Mouse (Mus musculus): ENCODE results near the gene Ddx39b. TPM values are rescaled to one million over a fixed set of nuclear protein-coding genes. Genes with fewer than 3 reads are reported as not detected.

Gene Ddx39b
- total and polyA plus RNA-seq, 3 experiments = 208 to 411 (median 242) TPM

DNA sequence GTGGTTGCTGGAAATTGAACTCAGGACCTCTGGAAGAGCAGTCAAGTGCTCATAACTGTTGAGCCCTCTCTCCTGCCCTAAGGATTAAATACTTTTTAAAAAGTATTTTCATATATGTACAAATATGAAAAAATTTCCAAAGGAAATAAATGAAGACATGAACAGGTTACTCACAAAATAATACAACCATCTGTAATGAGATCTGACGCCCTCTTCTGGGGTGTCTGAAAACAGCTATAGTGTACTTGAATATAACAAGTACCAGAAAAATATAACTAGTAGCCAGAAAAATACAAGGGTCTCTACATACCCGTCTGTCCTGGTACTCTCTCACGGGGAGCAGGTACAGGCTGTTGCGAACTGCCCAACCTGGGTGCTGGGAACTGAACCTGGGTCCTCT is 16.9 kb upstream of the Ddx39b start:
- dilution Hi-C loops (cut with MboI; ENCODE audit: extremely low pct_ligation_motif_present, extremely low pct_unique_long_range_greater_than_20kb, low sequenced_read_pairs) = no loop called here
- H3K4me3 ChIP-seq (replicated peaks in 1 of 3; ENCODE audit: low read depth in 2 of 3, low read length in 2 of 3, poor library complexity in 1 of 3) = no peak overlapping the region
- TF ChIP-seq RCOR1 (conservative IDR thresholded peaks at IDR 0.05; ENCODE audit: low read depth, low read length) (no peak), SIN3A (IDR thresholded peaks at IDR 0.05; ENCODE audit: low read length) (no peak), SMC3 (IDR thresholded peaks at IDR 0.05; ENCODE audit: low read depth, low read length) (peak; percentile 13; the same call in 1 of the 2 replicates), MXI1 (IDR thresholded peaks at IDR 0.05; ENCODE audit: low read depth, low read length) (no peak), HCFC1 (IDR thresholded peaks at IDR 0.05; ENCODE audit: low read depth, low read length) (no peak)
- H3K4me2 ChIP-seq (ENCODE audit: insufficient read depth, low read depth, poor library complexity, severe bottlenecking) = no peak overlapping the region
- H3K9ac ChIP-seq (ENCODE audit: insufficient read depth, low read depth) = no peak overlapping the region
- H3K27ac ChIP-seq (ENCODE audit: insufficient read depth, low read depth) = no peak overlapping the region
- H3K79me2 ChIP-seq (replicated peaks; ENCODE audit: control insufficient read depth, extremely low read depth, insufficient read depth, poor library complexity, severe bottlenecking) = no peaks in the 10 kb centered on the region; the same call in none of the 2 replicates
- in situ Hi-C loops (cut with MboI; ENCODE audit: low pct_ligation_motif_present, low pct_unique_long_range_greater_than_20kb, low sequenced_read_pairs) = no loop called here
- H3K27me3 ChIP-seq (replicated peaks) = no peaks in the 10 kb centered on the region
- H3K9me3 ChIP-seq (replicated peaks; ENCODE audit: low read length) = no peaks in the 10 kb centered on the region
- peaks cover 48 to 76% of the 10 kb centered on the region in 2 experiments for H3K36me3 ChIP-seq (replicated peaks in 1 of 2; ENCODE audit: control insufficient read depth in 1 of 2, insufficient read depth in 1 of 2, low read length in 1 of 2)
- no peak for DNase-seq (ENCODE audit: extremely low read depth)
- H3K4me1 ChIP-seq (ENCODE audit: control insufficient read depth in 1 of 2, insufficient read depth in 2 of 2) = peaks cover 21 to 76% of the 10 kb centered on the region in 2 experiments

DNA sequence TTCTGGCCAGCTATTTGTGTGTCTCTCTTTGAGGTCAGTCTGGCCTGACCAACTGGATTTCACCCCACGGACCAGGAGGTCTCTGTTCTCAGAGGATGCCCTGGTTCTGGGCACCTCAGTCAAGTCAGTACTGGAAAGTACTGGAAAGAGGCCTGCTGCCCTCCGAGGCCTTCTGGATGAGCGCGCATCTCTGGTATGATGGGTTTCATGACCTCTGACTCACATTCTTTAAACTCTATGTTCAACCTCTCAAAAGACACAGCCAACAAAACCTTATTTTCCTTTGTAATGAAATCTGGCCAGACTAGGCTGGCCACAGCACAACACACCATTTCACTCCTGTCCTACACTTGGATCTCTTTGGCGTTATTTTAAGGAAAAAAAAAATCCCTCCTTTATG is 16.1 kb upstream of the Ddx39b start:
- Histone ChIP-seq H3K27ac (ENCODE audit: insufficient read depth, low read depth) (no peak overlapping the region), H3K9me3 (replicated peaks; ENCODE audit: low read length) (no peaks in the 10 kb centered on the region), H3K4me1 (ENCODE audit: control insufficient read depth in 1 of 2, insufficient read depth in 2 of 2) (peaks cover 15 to 75% of the 10 kb centered on the region in 2 experiments), H3K4me2 (ENCODE audit: insufficient read depth, low read depth, poor library complexity, severe bottlenecking) (no peak overlapping the region), H3K9ac (ENCODE audit: insufficient read depth, low read depth) (no peak overlapping the region), H3K79me2 (replicated peaks; ENCODE audit: control insufficient read depth, extremely low read depth, insufficient read depth, poor library complexity, severe bottlenecking) (peaks cover 3% of the 10 kb centered on the region), H3K4me3 (replicated peaks in 1 of 3; ENCODE audit: low read depth in 2 of 3, low read length in 2 of 3, poor library complexity in 1 of 3) (no peak overlapping the region), H3K27me3 (replicated peaks) (no peaks in the 10 kb centered on the region), H3K36me3 (replicated peaks in 1 of 2; ENCODE audit: control insufficient read depth in 1 of 2, insufficient read depth in 1 of 2, low read length in 1 of 2) (peaks cover 50 to 78% of the 10 kb centered on the region in 2 experiments)
- dilution Hi-C loops (cut with MboI; ENCODE audit: extremely low pct_ligation_motif_present, extremely low pct_unique_long_range_greater_than_20kb, low sequenced_read_pairs) = no loop called here
- no peak for TF ChIP-seq SMC3 (IDR thresholded peaks at IDR 0.05; ENCODE audit: low read depth, low read length)
- no peak for TF ChIP-seq GABPA (IDR thresholded peaks at IDR 0.05; ENCODE audit: insufficient replicate concordance, low read depth, low read length)
- no peak for TF ChIP-seq RAD21 (IDR thresholded peaks at IDR 0.05; ENCODE audit: low read depth, low read length)
- TF ChIP-seq PAX5 (IDR thresholded peaks at IDR 0.05; ENCODE audit: low read length) = no peak
- no peak for TF ChIP-seq BHLHE40 (IDR thresholded peaks at IDR 0.05; ENCODE audit: low read depth, low read length)
- no peak for TF ChIP-seq E2F4 (IDR thresholded peaks at IDR 0.05; ENCODE audit: insufficient replicate concordance, low read depth, low read length)
- no peak for TF ChIP-seq ZNF384 (IDR thresholded peaks at IDR 0.05; ENCODE audit: low read depth, low read length)
- TF ChIP-seq ZMIZ1 (IDR thresholded peaks at IDR 0.05; ENCODE audit: low read depth, low read length) = no peak
- no peak for TF ChIP-seq CTCF (conservative IDR thresholded peaks at IDR 0.05 in 1 of 2, IDR thresholded peaks at IDR 0.05 in 1 of 2; ENCODE audit: low read depth in 2 of 2, low read length in 2 of 2)
- no peak for DNase-seq (ENCODE audit: extremely low read depth)
- in situ Hi-C loops (cut with MboI; ENCODE audit: low pct_ligation_motif_present, low pct_unique_long_range_greater_than_20kb, low sequenced_read_pairs) = no loop called here

- Histone ChIP-seq H3K4me1 (ENCODE audit: control insufficient read depth in 1 of 2, insufficient read depth in 2 of 2) (peaks cover 20 to 78% of the 10 kb centered on the region in 2 experiments), H3K27ac (ENCODE audit: insufficient read depth, low read depth) (0 out of 2 replicates have a peak overlapping the region, but pooled peaks have one; percentile 36), H3K27me3 (replicated peaks) (no peaks in the 10 kb centered on the region), H3K9ac (ENCODE audit: insufficient read depth, low read depth) (no peak overlapping the region), H3K4me3 (replicated peaks in 1 of 3; ENCODE audit: low read depth in 2 of 3, low read length in 2 of 3, poor library complexity in 1 of 3) (no peak overlapping the region), H3K36me3 (replicated peaks in 1 of 2; ENCODE audit: control insufficient read depth in 1 of 2, insufficient read depth in 1 of 2, low read length in 1 of 2) (peaks cover 54 to 79% of the 10 kb centered on the region in 2 experiments), H3K4me2 (ENCODE audit: insufficient read depth, low read depth, poor library complexity, severe bottlenecking) (peak overlapping the region; percentile 37), H3K9me3 (replicated peaks; ENCODE audit: low read length) (no peaks in the 10 kb centered on the region), H3K79me2 (replicated peaks; ENCODE audit: control insufficient read depth, extremely low read depth, insufficient read depth, poor library complexity, severe bottlenecking) (peaks cover 11% of the 10 kb centered on the region)
- in situ Hi-C loops (cut with MboI; ENCODE audit: low pct_ligation_motif_present, low pct_unique_long_range_greater_than_20kb, low sequenced_read_pairs) (no loop called here), dilution Hi-C loops (cut with MboI; ENCODE audit: extremely low pct_ligation_motif_present, extremely low pct_unique_long_range_greater_than_20kb, low sequenced_read_pairs) (no loop called here)
- no peak for DNase-seq (ENCODE audit: extremely low read depth)
- TF ChIP-seq CTCF (conservative IDR thresholded peaks at IDR 0.05 in 1 of 2, IDR thresholded peaks at IDR 0.05 in 1 of 2; ENCODE audit: low read depth in 2 of 2, low read length in 2 of 2) (peak in 1 of 2 experiments; percentile 47; a peak in 2 of 4 replicates), UBTF (IDR thresholded peaks at IDR 0.05; ENCODE audit: low read depth, low read length) (peak; percentile 71; the same call in 1 of the 2 replicates), MAX (IDR thresholded peaks at IDR 0.05; ENCODE audit: low read length) (peak; percentile 53; the same call in 1 of the 2 replicates), IRF4 (IDR thresholded peaks at IDR 0.05; ENCODE audit: low read depth, low read length) (peak; percentile 76), SIN3A (IDR thresholded peaks at IDR 0.05; ENCODE audit: low read length) (peak; percentile 60; the same call in 1 of the 2 replicates), RAD21 (IDR thresholded peaks at IDR 0.05; ENCODE audit: low read depth, low read length) (no peak; the same call in 1 of the 2 replicates), NELFE (IDR thresholded peaks at IDR 0.05; ENCODE audit: low read depth, low read length) (no peak), MYC (IDR thresholded peaks at IDR 0.05; ENCODE audit: low read depth, low read length) (peak; percentile 74), RCOR1 (conservative IDR thresholded peaks at IDR 0.05; ENCODE audit: low read depth, low read length) (0 out of 2 replicates have a peak, but pooled peaks have one; percentile 48), ETS1 (conservative IDR thresholded peaks at IDR 0.05; ENCODE audit: low read depth, low read length) (peak; percentile 85), SMC3 (IDR thresholded peaks at IDR 0.05; ENCODE audit: low read depth, low read length) (peak; percentile 14; the same call in 1 of the 2 replicates), ZC3H11A (IDR thresholded peaks at IDR 0.05; ENCODE audit: low read depth, low read length) (no peak), JUN (IDR thresholded peaks at IDR 0.05; ENCODE audit: insufficient read depth, low read depth, low read length) (peak; percentile 58), KAT2A (IDR thresholded peaks at IDR 0.05; ENCODE audit: insufficient replicate concordance, low read length) (no peak), MAFK (IDR thresholded peaks at IDR 0.05; ENCODE audit: insufficient replicate concordance, low read length) (0 out of 2 replicates have a peak, but pooled peaks have one; percentile 43)
These were observed 14.9 kb upstream of the Ddx39b start for GRCm38 (mm10) chr17:35226561-35227046.

Measured in CH12.LX (cell line).